Mouse (Mus musculus) urinary bladder, postnatal 14 days (tissue): ENCODE measurements around the gene Actl6b.

Source experiments
- DNase-seq: peaks from one replicate; pipeline ENCODE4 v3.0.0; 2021; ENCODE audit warnings: low spot score

Actl6b gene

GRCm38 (mm10) chr5:137562965-137563364 lies 9.6 kb downstream of the Actl6b start:
- DNase-seq, result no peak

GRCm38 (mm10) chr5:137565744-137566143 lies 12.4 kb downstream of the Actl6b start:
- DNase-seq, result no peak

- DNase-seq, result no peak
Measured at GRCm38 (mm10) chr5:137566416-137566815, 13.1 kb downstream of the Actl6b start.

- DNase-seq, result no peak
Measured at GRCm38 (mm10) chr5:137568223-137568798, 15.0 kb downstream of the Actl6b start.

GRCm38 (mm10) chr5:137569031-137569430 lies 15.7 kb downstream of the Actl6b start:
- DNase-seq, result no peak

- peak; percentile 61 for DNase-seq
Measured at GRCm38 (mm10) chr5:137569665-137570064, 16.3 kb downstream of the Actl6b start, which contains the start of gene Tfr2. Gene Tfr2, plus strand, starts transcription at chr5:137569840.

GRCm38 (mm10) chr5:137570181-137570580 lies 16.9 kb downstream of the Actl6b start:
- DNase-seq, result no peak

GRCm38 (mm10) chr5:137570691-137571586 lies 17.6 kb downstream of the Actl6b start:
- no peak for DNase-seq

- peak; percentile 43 for DNase-seq
Measured at GRCm38 (mm10) chr5:137574470-137574901, 21.2 kb downstream of the Actl6b start.

GRCm38 (mm10) chr5:137580246-137580645 lies 26.9 kb downstream of the Actl6b start:
- no peak for DNase-seq

- DNase-seq, result no peak
Measured at GRCm38 (mm10) chr5:137582702-137583101, 29.4 kb downstream of the Actl6b start.

- no peak for DNase-seq
Measured at GRCm38 (mm10) chr5:137583670-137584169, 30.4 kb downstream of the Actl6b start.

GRCm38 (mm10) chr5:137584976-137585375 lies 31.7 kb downstream of the Actl6b start:
- peak; percentile 85 for DNase-seq

GRCm38 (mm10) chr5:137590507-137590906 lies 37.2 kb downstream of the Actl6b start:
- no peak for DNase-seq

- DNase-seq, result no peak
Measured at GRCm38 (mm10) chr5:137595921-137596320, 42.6 kb downstream of the Actl6b start.

GRCm38 (mm10) chr5:137596601-137597261 lies 43.4 kb downstream of the Actl6b start:
- DNase-seq, result no peak

GRCm38 (mm10) chr5:137597625-137598024 lies 44.3 kb downstream of the Actl6b start:
- DNase-seq, result no peak

GRCm38 (mm10) chr5:137598100-137598826 lies 44.9 kb downstream of the Actl6b start:
- DNase-seq, result no peak

GRCm38 (mm10) chr5:137599600-137599999 lies 46.3 kb downstream of the Actl6b start:
- DNase-seq, result no peak

GRCm38 (mm10) chr5:137600281-137600618 lies 46.9 kb downstream of the Actl6b start:
- DNase-seq, result no peak

- DNase-seq, result peak; percentile 97
Measured at GRCm38 (mm10) chr5:137600619-137601364, 47.5 kb downstream of the Actl6b start, which contains the start of gene Mospd3. Gene Mospd3, minus strand, starts transcription at chr5:137601058.
